Mouse (Mus musculus): ENCODE results near the gene Spata2l.
"Not testable (repeated sequence)": the region's sequence is repeated elsewhere in the genome, so short reads cannot be mapped to it uniquely, and the experiment has no call there.

Spata2l gene

GRCm38 (mm10) chr8:123245543-123245942, 9.5 kb upstream of the Spata2l start:
- no peak for DNase-seq

GRCm38 (mm10) chr8:123244382-123244781, 8.3 kb upstream of the Spata2l start:
- no peak for DNase-seq

- DNase-seq = no peak
Observed at GRCm38 (mm10) chr8:123243053-123243452, 7.0 kb upstream of the Spata2l start.

GRCm38 (mm10) chr8:123242107-123242923, 6.3 kb upstream of the Spata2l start:
- DNase-seq = no peak

GRCm38 (mm10) chr8:123239398-123239797, 3.4 kb upstream of the Spata2l start:
- DNase-seq = no peak

- DNase-seq = peak; percentile 17
Observed at GRCm38 (mm10) chr8:123234918-123235519, 1.0 kb downstream of the Spata2l start.

GRCm38 (mm10) chr8:123233760-123234159, 2.3 kb downstream of the Spata2l start:
- DNase-seq = no peak

GRCm38 (mm10) chr8:123233300-123233699, 2.7 kb downstream of the Spata2l start:
- no peak for DNase-seq

- no peak for DNase-seq
Observed at GRCm38 (mm10) chr8:123232553-123232952, 3.5 kb downstream of the Spata2l start.

GRCm38 (mm10) chr8:123231742-123232141, 4.3 kb downstream of the Spata2l start:
- DNase-seq = no peak

GRCm38 (mm10) chr8:123230326-123230725, 5.7 kb downstream of the Spata2l start:
- DNase-seq = not testable (repeated sequence)

- no peak for DNase-seq
Observed at GRCm38 (mm10) chr8:123228416-123228815, 7.6 kb downstream of the Spata2l start.

GRCm38 (mm10) chr8:123224278-123225266, 11.5 kb downstream of the Spata2l start, which contains the start of gene Cdk10:
Cdk10 (plus strand) TSS chr8:123224842.
- DNase-seq = peak; percentile 92 to 94

- no peak for DNase-seq
Observed at GRCm38 (mm10) chr8:123220917-123221316, 15.1 kb downstream of the Spata2l start.

- no peak for DNase-seq
Observed at GRCm38 (mm10) chr8:123215430-123215829, 20.6 kb downstream of the Spata2l start.

GRCm38 (mm10) chr8:123213118-123213772, 22.8 kb downstream of the Spata2l start:
- DNase-seq = no peak

- peak; percentile 86 to 89 for DNase-seq
Observed at GRCm38 (mm10) chr8:123212321-123213117, 23.5 kb downstream of the Spata2l start, which contains the start of the genes Chmp1a and Spata33. Chmp1a (minus strand) TSS chr8:123212763. Spata33 (plus strand) TSS chr8:123212832.

GRCm38 (mm10) chr8:123211876-123212275, 24.2 kb downstream of the Spata2l start:
- no peak for DNase-seq

- no peak for DNase-seq
Observed at GRCm38 (mm10) chr8:123203571-123203970, 32.5 kb downstream of the Spata2l start.

GRCm38 (mm10) chr8:123202288-123202687, 33.7 kb downstream of the Spata2l start:
- DNase-seq = peak; percentile 81 to 82

GRCm38 (mm10) chr8:123199864-123200263, 36.2 kb downstream of the Spata2l start:
- DNase-seq = no peak
